Mouse (Mus musculus): Measurements from ENCODE around the gene Dclre1a. TPM values are rescaled to one million over a fixed set of nuclear protein-coding genes. Genes with fewer than 3 reads are reported as not detected.

Gene Dclre1a
- total and polyA plus RNA-seq, 2 experiments: 3.3 to 13.5 TPM

DNA sequence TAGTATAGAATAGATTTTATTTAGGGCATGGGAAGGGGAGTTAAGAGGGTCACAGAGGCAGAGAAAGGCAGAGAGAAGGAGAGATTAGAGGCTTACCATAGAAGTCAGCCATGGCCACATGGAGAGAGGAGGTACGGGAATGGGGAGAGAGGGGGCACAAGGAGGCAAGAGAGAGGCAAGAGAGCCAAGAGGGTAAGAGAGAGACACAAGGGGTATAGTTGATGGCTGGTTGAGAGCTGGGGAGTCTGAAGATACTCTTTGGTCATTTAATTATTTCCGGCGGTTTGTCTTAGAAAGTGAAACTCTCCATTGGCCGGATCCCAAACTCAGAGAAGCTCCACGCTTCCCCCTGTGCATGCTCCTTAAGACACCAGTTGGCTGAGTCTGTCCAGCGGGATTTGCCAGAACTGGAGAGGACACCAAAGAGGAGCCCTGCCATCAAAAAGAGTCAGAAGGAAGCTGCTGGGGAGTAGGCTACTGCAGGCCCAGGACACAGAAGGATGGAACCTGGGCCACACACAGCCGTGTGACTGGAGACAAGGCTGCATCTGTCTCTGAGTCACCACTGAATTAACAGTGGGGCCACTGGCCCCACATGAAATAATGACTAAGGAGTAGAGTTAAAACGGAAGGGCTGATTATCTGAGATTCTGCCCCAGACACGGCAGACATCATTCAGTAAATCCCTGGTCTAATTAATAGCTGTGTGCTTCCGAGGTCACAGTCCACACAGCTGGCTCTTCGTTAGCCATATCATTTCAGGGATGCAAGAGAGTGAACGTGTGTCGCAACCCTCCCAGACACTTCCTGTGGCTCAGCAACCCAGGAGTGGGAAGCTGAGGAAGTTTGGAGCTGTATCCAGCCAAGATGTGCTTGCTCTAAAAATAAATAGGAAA lies 62.4 kb downstream of the Dclre1a start:
- no peak overlapping the region for H3K9ac ChIP-seq (ENCODE audit: low read depth, low read length)
- DNase-seq (ENCODE audit: extremely low read depth, low read depth, low spot score): peak; percentile 86
- no peaks in the 10 kb centered on the region for H3K79me2 ChIP-seq (ENCODE audit: control insufficient read depth, insufficient read depth, low read length)
- 46% methylated on average over 13 of the region's 13 CpGs for WGBS
- peak overlapping the region; percentile 52 for H3K27ac ChIP-seq (replicated peaks; ENCODE audit: insufficient read depth, low read depth, low read length)
- H3K4me3 ChIP-seq (ENCODE audit: insufficient read depth, low read depth, low read length): no peak overlapping the region
- peaks cover 2% of the 10 kb centered on the region for H3K4me1 ChIP-seq (ENCODE audit: control insufficient read depth, insufficient read depth, low read length)
- no peaks in the 10 kb centered on the region for H3K36me3 ChIP-seq (ENCODE audit: control insufficient read depth, insufficient read depth, low read length)
- TF ChIP-seq POLR2A (IDR thresholded peaks at IDR 0.05; ENCODE audit: extremely low read depth, insufficient read depth, low read length): no peak
- TF ChIP-seq CTCF (IDR thresholded peaks at IDR 0.05; ENCODE audit: low read depth, low read length): no peak
- no peaks in the 10 kb centered on the region for H3K27me3 ChIP-seq (ENCODE audit: control insufficient read depth, insufficient read depth, low read length)

- WGBS: 89% methylated on average over 13 of the region's 13 CpGs
- Histone ChIP-seq H3K4me1 (ENCODE audit: control insufficient read depth, insufficient read depth, low read length) (peaks cover 2% of the 10 kb centered on the region), H3K79me2 (ENCODE audit: control insufficient read depth, insufficient read depth, low read length) (no peaks in the 10 kb centered on the region), H3K27ac (replicated peaks; ENCODE audit: insufficient read depth, low read depth, low read length) (peak overlapping the region; percentile 52), H3K27me3 (ENCODE audit: control insufficient read depth, insufficient read depth, low read length) (no peaks in the 10 kb centered on the region), H3K9ac (ENCODE audit: low read depth, low read length) (no peak overlapping the region), H3K4me3 (ENCODE audit: insufficient read depth, low read depth, low read length) (no peak overlapping the region), H3K36me3 (ENCODE audit: control insufficient read depth, insufficient read depth, low read length) (no peaks in the 10 kb centered on the region)
- TF ChIP-seq CTCF (IDR thresholded peaks at IDR 0.05; ENCODE audit: low read depth, low read length) (no peak), POLR2A (IDR thresholded peaks at IDR 0.05; ENCODE audit: extremely low read depth, insufficient read depth, low read length) (no peak)
- DNase-seq (ENCODE audit: extremely low read depth, low read depth, low spot score): no peak
Observed at GRCm38 (mm10) chr19:56484630-56485375, 63.2 kb downstream of the Dclre1a start.

Other genes starting within 250 kb of the Dclre1a start
- gene Nrap, start 158.2 kb downstream of the Dclre1a start, total RNA-seq (2014; rRNA removed): 0.07 and 0.55 TPM in 2 replicates
- 0.04 and 0.11 TPM in 2 replicates for gene Nrap, start 158.2 kb downstream of the Dclre1a start, polyA plus RNA-seq (2012; rRNA removed)
- gene Casp7, start 151.1 kb downstream of the Dclre1a start, total RNA-seq (2014; rRNA removed): 27.8 and 38.8 TPM in 2 replicates
- 15.8 and 19.0 TPM in 2 replicates for gene Casp7, start 151.1 kb downstream of the Dclre1a start, polyA plus RNA-seq (2012; rRNA removed)
- 0.13 TPM in 1 of 2 replicates, not detected in the other for gene Plekhs1, start 86.6 kb downstream of the Dclre1a start, total RNA-seq (2014; rRNA removed)
- 0.07 TPM in 1 of 2 replicates, not detected in the other for gene Plekhs1, start 86.6 kb downstream of the Dclre1a start, polyA plus RNA-seq (2012; rRNA removed)
- 11.9 and 12.6 TPM in 2 replicates for gene Nhlrc2, start within 50 bp of the Dclre1a start, total RNA-seq (2014; rRNA removed)
- 3.8 and 3.9 TPM in 2 replicates for gene Nhlrc2, start within 50 bp of the Dclre1a start, polyA plus RNA-seq (2012; rRNA removed)
- gene Adrb1, start 174.0 kb upstream of the Dclre1a start, total RNA-seq (2014; rRNA removed): 0.40 and 0.65 TPM in 2 replicates
- gene Adrb1, start 174.0 kb upstream of the Dclre1a start, polyA plus RNA-seq (2012; rRNA removed): 0.66 and 0.89 TPM in 2 replicates